Mouse (Mus musculus) limb, embryonic 11.5 days (tissue): ENCODE data around the gene Wdr6. TPM values are rescaled to one million over a fixed set of nuclear protein-coding genes. Genes with fewer than 3 reads are reported as not detected.
A peak's percentile ranks its signal among the peaks of the same experiment; 100 is the strongest.

Experiments used
- ATAC-seq: fragments of 200-750 bp; cut with Nextera tagmentation; 2 replicates; pipeline ENCODE4 v1.8.0; 2017; ENCODE audit warnings: low read depth; ENCODE audit not compliant: insufficient number of reproducible peaks, low FRiP score, low TSS enrichment
- DNase-seq: peaks from one replicate; pipeline ENCODE4 v3.0.0-alpha.2; 2015; ENCODE audit warnings: low spot score
- H3K27ac ChIP-seq: fragments of 300-500 bp; sonication (generic); replicated peaks from 2 replicates; pipeline ENCODE4 v1.5.1; 2014; ENCODE audit warnings: low read depth, mild to moderate bottlenecking, low read length
- H3K27me3 ChIP-seq: fragments of 300-500 bp; sonication (generic); 2 replicates; pipeline ENCODE4 v1.6.1; 2014; ENCODE audit warnings: mild to moderate bottlenecking, low read length, mixed read lengths; ENCODE audit not compliant: control insufficient read depth, insufficient read depth
- H3K36me3 ChIP-seq: fragments of 300-500 bp; sonication (generic); 2 replicates; pipeline ENCODE4 v1.6.1; 2014; ENCODE audit warnings: mild to moderate bottlenecking, low read length, moderate library complexity, mixed read lengths; ENCODE audit not compliant: control insufficient read depth, insufficient read depth
- H3K4me1 ChIP-seq: fragments of 300-500 bp; sonication (generic); 2 replicates; pipeline ENCODE4 v1.6.1; 2014; ENCODE audit warnings: low read length, mixed read lengths; ENCODE audit not compliant: control insufficient read depth, insufficient read depth
- H3K4me2 ChIP-seq: fragments of 300-500 bp; sonication (generic); 2 replicates; pipeline ENCODE4 v1.6.1; 2014; ENCODE audit warnings: low read depth, mild to moderate bottlenecking, moderate library complexity; ENCODE audit not compliant: severe bottlenecking
- H3K4me3 ChIP-seq: fragments of 300-500 bp; sonication (generic); 2 replicates; pipeline ENCODE4 v1.5.1; 2014; ENCODE audit warnings: low read depth, low read length
- H3K9ac ChIP-seq: fragments of 300-500 bp; sonication (generic); 2 replicates; pipeline ENCODE4 v1.6.1; 2014; ENCODE audit warnings: mild to moderate bottlenecking, low read length
- H3K9me3 ChIP-seq: fragments of 300-500 bp; sonication (generic); 2 replicates; pipeline ENCODE4 v1.6.1; 2016; ENCODE audit warnings: low read length; ENCODE audit not compliant: control insufficient read depth
- WGBS: fragments of 180-500 bp; shearing (Covaris S2); extraction: QIAGEN DNeasy Blood & Tissue Kit; methylation state at CpG from one replicate; pipeline ENCODE4 v1.1.7; 2014; 5-methylcytosine and 5-hydroxymethylcytosine counted together
- polyA plus RNA-seq: library from polyadenylated mRNA; unstranded; fragments of >200 nt; fragmentation: Nextera tagmentation; extraction: Ambion mirVana; gene quantifications from 2 replicates; pipeline ENCODE4 v1.2.1, GENCODE M21; 2014

Wdr6 gene
- polyA plus RNA-seq, 1 experiment from 2014 or later, result 152 TPM

GRCm38 (mm10) chr9:108577934-108578544 is 500 bp downstream of the Wdr6 start:
- Histone ChIP-seq H3K9ac (peak overlapping the region; percentile 80), H3K4me3 (peak overlapping the region; percentile 87), H3K9me3 (no peaks in the 10 kb centered on the region), H3K4me2 (peak overlapping the region; percentile 88), H3K27ac (peak overlapping the region; percentile 90), H3K36me3 (peaks cover 10% of the 10 kb centered on the region; the same call in 1 of the 2 replicates), H3K27me3 (no peaks in the 10 kb centered on the region), H3K4me1 (peaks cover 23% of the 10 kb centered on the region; the same call in 1 of the 2 replicates)
- DNase-seq (peak; percentile 60), ATAC-seq (no peak)
- under 1% methylated on average over 24 of the region's 24 CpGs for WGBS

GRCm38 (mm10) chr9:108577025-108577424 is 1.5 kb downstream of the Wdr6 start:
- peaks cover 23% of the 10 kb centered on the region; the same call in 1 of the 2 replicates for H3K4me1 ChIP-seq

GRCm38 (mm10) chr9:108575321-108576297 is 2.9 kb downstream of the Wdr6 start:
- ATAC-seq (no peak), DNase-seq (no peak)
- Histone ChIP-seq H3K36me3 (peaks cover 24% of the 10 kb centered on the region), H3K4me1 (peaks cover 23% of the 10 kb centered on the region; the same call in 1 of the 2 replicates), H3K27ac (no peak overlapping the region), H3K9me3 (no peaks in the 10 kb centered on the region), H3K4me2 (no peak overlapping the region), H3K4me3 (no peak overlapping the region), H3K27me3 (no peaks in the 10 kb centered on the region), H3K9ac (no peak overlapping the region)
- 88% methylated on average over 37 of the region's 37 CpGs for WGBS

More at GRCm38 (mm10) chr9:108577025-108577424, 1.5 kb downstream of the Wdr6 start:
- DNase-seq (no peak), ATAC-seq (no peak)
- WGBS, result 71% methylated on average over 6 of the region's 6 CpGs
- H3K4me3 ChIP-seq, result peak overlapping the region; percentile 87
- H3K27me3 ChIP-seq, result no peaks in the 10 kb centered on the region
- peaks cover 19% of the 10 kb centered on the region; the same call in 1 of the 2 replicates for H3K36me3 ChIP-seq
- H3K9me3 ChIP-seq, result no peaks in the 10 kb centered on the region
- no peak overlapping the region for H3K27ac ChIP-seq
- H3K9ac ChIP-seq, result no peak overlapping the region
- H3K4me2 ChIP-seq, result peak overlapping the region; percentile 88

GRCm38 (mm10) chr9:108574921-108575320 is 3.6 kb downstream of the Wdr6 start:
- Histone ChIP-seq H3K27ac (no peak overlapping the region), H3K27me3 (no peaks in the 10 kb centered on the region), H3K9me3 (no peaks in the 10 kb centered on the region), H3K4me3 (no peak overlapping the region), H3K36me3 (peaks cover 24% of the 10 kb centered on the region), H3K4me1 (peaks cover 28% of the 10 kb centered on the region), H3K4me2 (no peak overlapping the region), H3K9ac (no peak overlapping the region)
- WGBS, result 90% methylated on average over 12 of the region's 12 CpGs
- ATAC-seq, result no peak
- no peak for DNase-seq

GRCm38 (mm10) chr9:108573774-108574690 is 4.5 kb downstream of the Wdr6 start:
- H3K27ac ChIP-seq, result no peak overlapping the region

GRCm38 (mm10) chr9:108572321-108572720 is 6.2 kb downstream of the Wdr6 start:
- no peak overlapping the region for H3K4me2 ChIP-seq
- no peak overlapping the region for H3K9ac ChIP-seq
- H3K36me3 ChIP-seq, result peaks cover 24% of the 10 kb centered on the region
- H3K4me1 ChIP-seq, result peaks cover 25% of the 10 kb centered on the region
- no peaks in the 10 kb centered on the region for H3K27me3 ChIP-seq
- no peaks in the 10 kb centered on the region for H3K9me3 ChIP-seq
- H3K27ac ChIP-seq, result no peak overlapping the region
- 86% methylated on average over 10 of the region's 10 CpGs for WGBS
- H3K4me3 ChIP-seq, result no peak overlapping the region
- ATAC-seq (no peak), DNase-seq (no peak)

More at GRCm38 (mm10) chr9:108573774-108574690, 4.5 kb downstream of the Wdr6 start:
- no peak overlapping the region for H3K4me2 ChIP-seq
- peaks cover 25% of the 10 kb centered on the region for H3K4me1 ChIP-seq
- DNase-seq, result peak; percentile 83
- H3K9ac ChIP-seq, result no peak overlapping the region
- ATAC-seq, result no peak
- H3K36me3 ChIP-seq, result peaks cover 24% of the 10 kb centered on the region
- H3K9me3 ChIP-seq, result no peaks in the 10 kb centered on the region
- WGBS, result 57% methylated on average over 26 of the region's 26 CpGs
- no peak overlapping the region for H3K4me3 ChIP-seq
- H3K27me3 ChIP-seq, result no peaks in the 10 kb centered on the region

GRCm38 (mm10) chr9:108571401-108571973 is 7.1 kb downstream of the Wdr6 start:
- 96% methylated on average over 16 of the region's 16 CpGs for WGBS
- Histone ChIP-seq H3K4me2 (no peak overlapping the region; the same call in 1 of the 2 replicates), H3K4me3 (no peak overlapping the region), H3K27ac (no peak overlapping the region), H3K9ac (0 out of 2 replicates have a peak overlapping the region, but pooled peaks have one; percentile 3), H3K36me3 (peaks cover 24% of the 10 kb centered on the region), H3K27me3 (no peaks in the 10 kb centered on the region), H3K4me1 (peaks cover 18% of the 10 kb centered on the region), H3K9me3 (no peaks in the 10 kb centered on the region)
- DNase-seq (no peak), ATAC-seq (no peak)
